Mouse (Mus musculus) kidney, postnatal 25 days (tissue): ENCODE results near the gene Nek11.
"Not testable (repeated sequence)": the region's sequence is repeated elsewhere in the genome, so short reads cannot be mapped to it uniquely, and the experiment has no call there.

ENCODE experiments used
- DNase-seq, 2 experiments: peaks; one replicate each; pipeline ENCODE4 v3.0.0; 2021; ENCODE audit warnings: mixed read lengths in 2 of 2

Gene Nek11

DNA sequence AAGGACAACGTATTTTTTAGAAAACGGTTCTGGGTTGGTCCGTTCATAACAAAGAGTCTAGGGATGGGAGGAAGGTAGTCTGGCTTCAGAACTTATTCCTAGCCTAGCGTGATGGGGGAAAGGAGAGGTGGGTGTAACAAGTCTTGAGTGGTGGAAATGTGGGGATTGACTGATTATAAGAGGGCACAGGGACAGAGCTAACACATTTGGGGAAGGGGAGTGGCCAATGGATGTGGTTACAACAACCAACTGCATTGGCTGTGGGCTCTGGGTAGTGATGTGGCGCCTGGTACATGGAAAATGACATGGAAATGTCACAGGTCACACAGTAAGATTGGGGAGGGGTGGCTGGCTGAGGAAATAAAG, 263.3 kb downstream of the Nek11 start:
- DNase-seq = no peak

DNA sequence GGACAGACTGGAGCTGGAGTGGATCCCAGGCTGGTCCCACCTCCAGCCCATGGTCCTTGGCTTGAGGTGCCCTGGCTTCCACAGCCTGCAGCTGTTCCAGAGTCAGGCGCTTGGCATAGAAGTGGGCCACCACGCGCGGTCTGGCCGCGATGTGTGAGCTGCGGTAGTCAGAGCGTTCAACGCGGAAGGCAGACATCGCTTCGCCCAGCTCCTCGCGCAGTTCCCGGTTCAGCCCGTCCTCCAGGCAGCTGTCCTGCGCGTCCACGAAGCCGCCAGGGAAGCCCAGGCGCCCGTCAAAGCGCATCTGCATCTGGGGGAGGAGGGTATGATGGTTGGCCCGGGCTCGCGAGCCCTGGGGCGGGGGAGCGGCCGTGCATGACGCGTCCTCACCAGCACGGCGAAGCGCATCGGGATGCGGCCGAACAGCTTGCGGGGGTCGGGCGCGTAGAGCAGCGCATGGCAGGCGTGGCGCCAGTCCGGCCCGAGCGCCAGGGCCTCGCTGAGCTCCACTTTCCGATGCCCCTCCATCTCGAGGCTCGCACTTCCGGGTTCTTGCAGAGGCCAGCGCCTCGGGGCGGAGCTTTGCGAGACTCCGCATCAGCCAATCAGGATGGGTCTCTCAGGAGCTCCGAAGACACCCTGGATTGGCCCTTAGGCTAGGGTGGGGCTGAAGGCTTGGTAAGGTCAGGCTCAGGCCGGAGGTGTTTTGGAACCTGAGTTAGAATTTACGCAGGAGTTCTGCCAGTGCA, 263.9 kb downstream of the Nek11 start, which contains the start of gene Nudt16:
Nudt16 (minus strand) TSS at position 572 of the 749 bp plus-strand sequence.
- DNase-seq = peak; percentile 90 to 94

DNA sequence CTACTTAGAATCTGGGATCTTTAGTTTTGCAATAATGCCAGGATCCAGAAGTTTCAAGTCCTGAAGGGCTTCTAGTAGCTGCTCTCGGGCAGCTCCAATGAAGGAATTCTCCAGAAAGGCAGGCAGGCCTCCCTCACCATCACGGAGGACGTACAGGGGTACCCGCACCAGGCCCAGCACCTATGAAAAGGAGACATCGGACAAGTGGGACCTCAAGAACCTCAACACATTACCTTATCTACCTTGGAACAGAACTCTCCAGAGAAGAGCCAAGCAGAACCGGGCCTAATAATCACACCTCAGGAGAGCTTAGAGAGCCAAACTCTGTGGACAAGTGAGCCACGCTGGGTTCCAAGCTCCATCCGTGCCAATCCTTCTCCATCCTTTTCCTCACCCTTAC, 265.0 kb downstream of the Nek11 start:
- no peak for DNase-seq

DNA sequence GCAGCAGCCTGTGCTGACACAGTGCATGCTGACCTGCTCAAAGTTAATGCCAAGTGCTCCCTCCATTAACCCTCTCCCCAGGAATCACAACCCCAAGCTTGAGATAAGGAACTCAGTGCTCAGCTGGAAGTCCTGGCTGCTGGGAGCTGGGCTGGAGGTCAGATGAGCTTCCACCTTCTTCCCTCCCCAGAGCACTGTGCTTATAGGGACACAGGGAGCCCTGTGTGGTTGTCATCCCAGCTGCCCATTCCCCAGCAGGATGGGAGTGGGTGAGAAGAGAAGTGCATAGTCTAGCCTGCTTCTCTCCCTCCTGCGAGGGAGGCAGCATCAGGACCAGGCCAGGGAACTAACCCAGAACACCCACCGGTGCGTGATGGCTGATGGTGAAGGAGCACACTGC, 270.1 kb downstream of the Nek11 start:
- not testable (repeated sequence) for DNase-seq
